In genomic region chr2:181931918-181932605, GRCm38 (mm10) we compare ENCODE assay signal across 11 mouse cellular contexts. TPM values are rescaled to one million over a fixed set of nuclear protein-coding genes. Genes with fewer than 3 reads are reported as not detected.
DNase-seq lines count a peak whose midpoint lies in the region; ATAC-seq and TF ChIP-seq lines count a peak whose summit lies in the region.
"Had no signal": no experiment of that assay in that cellular context is flagged by ENCODE, and none has a peak within 500 bp of the region (broad histone marks: within the 10 kb centered on the region; RNA-seq: fewer than 3 reads in every experiment).

No protein-coding gene starts in this region.

- no peaks in the 10 kb centered on the region for H3K27me3 ChIP-seq in hindbrain, embryonic 14.5 days (ENCODE audit: control insufficient read depth, insufficient read depth, low read length)
- H3K27me3 ChIP-seq in hindbrain, embryonic 16.5 days (replicated peaks; ENCODE audit: control insufficient read depth, insufficient read depth, low read length) = no peaks in the 10 kb centered on the region
- no peaks in the 10 kb centered on the region for H3K27me3 ChIP-seq in liver, embryonic 14.5 days (ENCODE audit: control insufficient read depth, insufficient read depth, low read length)
- H3K27me3 ChIP-seq: forebrain, embryonic 15.5 days had no signal

- H3K36me3 ChIP-seq in hindbrain, embryonic 14.5 days (replicated peaks; ENCODE audit: control insufficient read depth, insufficient read depth) = no peaks in the 10 kb centered on the region
- no peaks in the 10 kb centered on the region for H3K36me3 ChIP-seq in hindbrain, embryonic 16.5 days (ENCODE audit: control insufficient read depth, insufficient read depth, low read length)
- no peaks in the 10 kb centered on the region for H3K36me3 ChIP-seq in liver, embryonic 14.5 days (replicated peaks; ENCODE audit: control insufficient read depth, insufficient read depth, low read depth)
- H3K36me3 ChIP-seq: forebrain, embryonic 15.5 days had no signal

- 75% methylated on average over 2 of the region's 2 CpGs for WGBS in hindbrain, embryonic 14.5 days
- 90% methylated on average over 2 of the region's 2 CpGs for whole genome bisulfite sequencing in hindbrain, embryonic 16.5 days
- WGBS in liver, embryonic 14.5 days (ENCODE audit: insufficient replicate concordance) = 52% methylated on average over 2 of the region's 2 CpGs

- H3K4me2 ChIP-seq in hindbrain, embryonic 14.5 days (replicated peaks) = no peak overlapping the region
- no peak overlapping the region for H3K4me2 ChIP-seq in hindbrain, embryonic 16.5 days (ENCODE audit: low read length)
- no peak overlapping the region for H3K4me2 ChIP-seq in liver, embryonic 14.5 days (ENCODE audit: low read depth)
- H3K4me2 ChIP-seq: forebrain, embryonic 15.5 days had no signal

- H3K27ac ChIP-seq in hindbrain, embryonic 14.5 days = no peak overlapping the region
- no peak overlapping the region for H3K27ac ChIP-seq in hindbrain, embryonic 16.5 days (ENCODE audit: low read depth, low read length)
- no peak overlapping the region for H3K27ac ChIP-seq in liver, embryonic 14.5 days
- H3K27ac ChIP-seq: forebrain, embryonic 15.5 days had no signal

- ATAC-seq in hindbrain, embryonic 14.5 days (ENCODE audit: low FRiP score) = no peak
- no peak for ATAC-seq in hindbrain, embryonic 16.5 days
- ATAC-seq in liver, embryonic 14.5 days (ENCODE audit: insufficient read depth) = no peak
- ATAC-seq: forebrain, embryonic 15.5 days had no signal

- H3K9ac ChIP-seq in hindbrain, embryonic 14.5 days = no peak overlapping the region
- H3K9ac ChIP-seq in hindbrain, embryonic 16.5 days (ENCODE audit: low read depth, low read length) = no peak overlapping the region
- no peak overlapping the region for H3K9ac ChIP-seq in liver, embryonic 14.5 days (replicated peaks)
- H3K9ac ChIP-seq: forebrain, embryonic 15.5 days had no signal

- no peak for TF ChIP-seq EP300 in liver, embryonic 14.5 days (IDR thresholded peaks at IDR 0.05; ENCODE audit: low read depth)

- no peak overlapping the region for H3K4me3 ChIP-seq in hindbrain, embryonic 14.5 days (replicated peaks; ENCODE audit: low read length)
- H3K4me3 ChIP-seq in hindbrain, embryonic 16.5 days (ENCODE audit: low read length) = no peak overlapping the region
- H3K4me3 ChIP-seq in liver, embryonic 14.5 days (ENCODE audit: insufficient read depth in 1 of 2, low read depth in 2 of 2, low read length in 2 of 2) = no peak overlapping the region
- H3K4me3 ChIP-seq: forebrain, embryonic 15.5 days had no signal

- DNase-seq in hindbrain, embryonic 14.5 days (ENCODE audit: low spot score) = peak; percentile 25
- DNase-seq in CD4-positive helper T cell, adult 2 months (ENCODE audit: low read depth, low spot score) = peak; percentile 58
- peak; percentile 92 for DNase-seq in ZHBTc4 (ENCODE audit: low read depth, low spot score)
- DNase-seq in liver, embryonic 14.5 days (ENCODE audit: low read depth in 3 of 3, low spot score in 3 of 3) = peak; percentile 31 to 80 (median 47)
- DNase-seq in layer of hippocampus, postnatal 10 days (ENCODE audit: low spot score in 2 of 2) = no peak
- no peak for DNase-seq in spleen, postnatal 14 days (ENCODE audit: low spot score in 2 of 2)
- no peak for DNase-seq in gastrocnemius, postnatal 36 days
- DNase-seq: lung, postnatal 14 days had no signal

- intact Hi-C loops in gastrocnemius, postnatal 36 days (cut with DNase I) = no loop called here

- H3K4me1 ChIP-seq in hindbrain, embryonic 14.5 days (replicated peaks; ENCODE audit: control insufficient read depth, insufficient read depth, low read length) = no peaks in the 10 kb centered on the region
- H3K4me1 ChIP-seq in hindbrain, embryonic 16.5 days (ENCODE audit: control insufficient read depth, insufficient read depth, low read depth, low read length) = no peaks in the 10 kb centered on the region
- H3K4me1 ChIP-seq in liver, embryonic 14.5 days (replicated peaks; ENCODE audit: control insufficient read depth in 2 of 2, insufficient read depth in 2 of 2, low read length in 1 of 2) = no peaks in the 10 kb centered on the region
- H3K4me1 ChIP-seq: forebrain, embryonic 15.5 days had no signal

- no peak for TF ChIP-seq CTCF in liver, embryonic 14.5 days (IDR thresholded peaks at IDR 0.05; ENCODE audit: low read depth)

- no peaks in the 10 kb centered on the region for H3K9me3 ChIP-seq in hindbrain, embryonic 14.5 days (ENCODE audit: control insufficient read depth, low read length)
- H3K9me3 ChIP-seq in hindbrain, embryonic 16.5 days (ENCODE audit: control insufficient read depth, low read length) = no peaks in the 10 kb centered on the region
- no peaks in the 10 kb centered on the region for H3K9me3 ChIP-seq in liver, embryonic 14.5 days (ENCODE audit: control insufficient read depth, low read length)
- H3K9me3 ChIP-seq: forebrain, embryonic 15.5 days had no signal

RNA-seq across cellular contexts. Expression of gene Gm14496, which starts 58.9 kb away (rescaled TPM):
- not detected in 2 replicates for polyA plus RNA-seq in hindbrain, embryonic 14.5 days (2014; fragmentation: Nextera tagmentation; extraction: Ambion mirVana)
- not detected in 2 replicates for polyA plus RNA-seq in hindbrain, embryonic 16.5 days (2015; fragmentation: Nextera tagmentation; extraction: Ambion mirVana)
- polyA plus RNA-seq in liver, embryonic 14.5 days (2012; rRNA removed) = not detected in 2 replicates
- not detected in 2 replicates for polyA plus RNA-seq in liver, embryonic 14.5 days (2014; fragmentation: Nextera tagmentation; extraction: Ambion mirVana)
- total RNA-seq in layer of hippocampus, postnatal 10 days (2021) = not detected
- not detected for total RNA-seq in gastrocnemius, postnatal 36 days (2021)
- polyA plus RNA-seq: forebrain, embryonic 15.5 days; intestine, embryonic 14.5 days had no signal

Comparison
In these comparisons a context has a peak if more than half of its experiments do, and no peak if none do; other contexts are left out.
1. DNase-seq: peak in hindbrain, embryonic 14.5 days (single experiment), CD4-positive helper T cell, adult 2 months (single experiment), ZHBTc4 (single experiment) and liver, embryonic 14.5 days (3 of 3); none in layer of hippocampus, postnatal 10 days (0 of 2), spleen, postnatal 14 days (0 of 2) and gastrocnemius, postnatal 36 days (0 of 2).